Mouse (Mus musculus): ENCODE measurements around the gene Ndufb4. TPM values are rescaled to one million over a fixed set of nuclear protein-coding genes. Genes with fewer than 3 reads are reported as not detected.

Gene Ndufb4
- polyA plus RNA-seq, 1 experiment from 2014 or later: 54.3 TPM

GRCm38 (mm10) chr16:37670666-37671283, 16.5 kb upstream of the Ndufb4 start:
- Histone ChIP-seq H3K9me3 (peaks cover 10% of the 10 kb centered on the region), H3K4me3 (no peak overlapping the region), H3K27ac (no peak overlapping the region), H3K4me1 (replicated peaks) (peaks cover 9% of the 10 kb centered on the region), H3K36me3 (no peaks in the 10 kb centered on the region), H3K27me3 (ENCODE audit: insufficient read depth, poor library complexity, severe bottlenecking) (no peaks in the 10 kb centered on the region)
- DNase-seq (ENCODE audit: low spot score): no peak
- 35% methylated on average over 4 of the region's 4 CpGs for WGBS

GRCm38 (mm10) chr16:37665394-37665935, 11.2 kb upstream of the Ndufb4 start:
- Histone ChIP-seq H3K36me3 (no peaks in the 10 kb centered on the region), H3K9me3 (peaks cover 6% of the 10 kb centered on the region), H3K27me3 (ENCODE audit: insufficient read depth, poor library complexity, severe bottlenecking) (peaks cover 3% of the 10 kb centered on the region; the same call in 1 of the 2 replicates), H3K27ac (no peak overlapping the region), H3K4me1 (replicated peaks) (no peaks in the 10 kb centered on the region), H3K4me3 (no peak overlapping the region)
- DNase-seq (ENCODE audit: low spot score): no peak
- 80% methylated on average over 5 of the region's 5 CpGs for WGBS

- 74% methylated on average over 9 of the region's 9 CpGs for WGBS
- Histone ChIP-seq H3K27ac (no peak overlapping the region; the same call in 1 of the 2 replicates), H3K36me3 (no peaks in the 10 kb centered on the region), H3K9me3 (peaks cover 6% of the 10 kb centered on the region), H3K4me3 (no peak overlapping the region), H3K4me1 (replicated peaks) (no peaks in the 10 kb centered on the region), H3K27me3 (ENCODE audit: insufficient read depth, poor library complexity, severe bottlenecking) (peaks cover 3% of the 10 kb centered on the region; the same call in 1 of the 2 replicates)
- no peak for DNase-seq (ENCODE audit: low spot score)
These were observed 9.6 kb upstream of the Ndufb4 start for GRCm38 (mm10) chr16:37663643-37664459.

GRCm38 (mm10) chr16:37656796-37657195, 2.5 kb upstream of the Ndufb4 start:
- H3K4me3 ChIP-seq: no peak overlapping the region
- 48% methylated on average over 7 of the region's 7 CpGs for WGBS
- no peaks in the 10 kb centered on the region for H3K36me3 ChIP-seq
- no peaks in the 10 kb centered on the region for H3K9me3 ChIP-seq
- H3K27ac ChIP-seq: 0 out of 2 replicates have a peak overlapping the region, but pooled peaks have one; percentile 78
- peak; percentile 38 for DNase-seq (ENCODE audit: low spot score)
- H3K4me1 ChIP-seq (replicated peaks): peaks cover 49% of the 10 kb centered on the region
- peaks cover 9% of the 10 kb centered on the region; the same call in 1 of the 2 replicates for H3K27me3 ChIP-seq (ENCODE audit: insufficient read depth, poor library complexity, severe bottlenecking)

GRCm38 (mm10) chr16:37655756-37656347, 1.6 kb upstream of the Ndufb4 start:
- peak overlapping the region; percentile 78 for H3K27ac ChIP-seq
- 20% methylated on average over 4 of the region's 4 CpGs for WGBS

GRCm38 (mm10) chr16:37654831-37655455, 690 bp upstream of the Ndufb4 start:
- Histone ChIP-seq H3K36me3 (peaks cover 13% of the 10 kb centered on the region), H3K9me3 (no peaks in the 10 kb centered on the region), H3K27ac (peak overlapping the region; percentile 95), H3K27me3 (ENCODE audit: insufficient read depth, poor library complexity, severe bottlenecking) (peaks cover 9% of the 10 kb centered on the region; the same call in 1 of the 2 replicates), H3K4me1 (replicated peaks) (peaks cover 51% of the 10 kb centered on the region), H3K4me3 (peak overlapping the region; percentile 78)
- no peak for DNase-seq (ENCODE audit: low spot score)
- 69% methylated on average over 4 of the region's 4 CpGs for WGBS

More at GRCm38 (mm10) chr16:37655756-37656347, 1.6 kb upstream of the Ndufb4 start:
- no peaks in the 10 kb centered on the region for H3K9me3 ChIP-seq
- 0 out of 2 replicates have a peak overlapping the region, but pooled peaks have one; percentile 21 for H3K4me3 ChIP-seq
- H3K36me3 ChIP-seq: peaks cover 8% of the 10 kb centered on the region
- H3K4me1 ChIP-seq (replicated peaks): peaks cover 51% of the 10 kb centered on the region
- peak; percentile 28 for DNase-seq (ENCODE audit: low spot score)
- H3K27me3 ChIP-seq (ENCODE audit: insufficient read depth, poor library complexity, severe bottlenecking): peaks cover 9% of the 10 kb centered on the region; the same call in 1 of the 2 replicates

- Histone ChIP-seq H3K36me3 (peaks cover 20% of the 10 kb centered on the region), H3K4me3 (peak overlapping the region; percentile 78), H3K9me3 (no peaks in the 10 kb centered on the region), H3K27ac (peak overlapping the region; percentile 95; the same call in 1 of the 2 replicates), H3K27me3 (ENCODE audit: insufficient read depth, poor library complexity, severe bottlenecking) (peaks cover 8% of the 10 kb centered on the region; the same call in 1 of the 2 replicates), H3K4me1 (replicated peaks) (peaks cover 51% of the 10 kb centered on the region)
- DNase-seq (ENCODE audit: low spot score): no peak
- 95% methylated on average over 1 of the region's 1 CpGs for WGBS
These were observed 1.2 kb downstream of the Ndufb4 start for GRCm38 (mm10) chr16:37653058-37653457.

- Histone ChIP-seq H3K9me3 (no peaks in the 10 kb centered on the region), H3K4me3 (peak overlapping the region; percentile 78; the same call in 1 of the 2 replicates), H3K27ac (no peak overlapping the region), H3K4me1 (replicated peaks) (peaks cover 51% of the 10 kb centered on the region), H3K27me3 (ENCODE audit: insufficient read depth, poor library complexity, severe bottlenecking) (peaks cover 4% of the 10 kb centered on the region; the same call in 1 of the 2 replicates), H3K36me3 (peaks cover 24% of the 10 kb centered on the region)
- 86% methylated on average over 5 of the region's 5 CpGs for WGBS
- no peak for DNase-seq (ENCODE audit: low spot score)
These were observed 1.6 kb downstream of the Ndufb4 start for GRCm38 (mm10) chr16:37652654-37653053.

GRCm38 (mm10) chr16:37651467-37651866, 2.8 kb downstream of the Ndufb4 start:
- Histone ChIP-seq H3K4me1 (replicated peaks) (peaks cover 39% of the 10 kb centered on the region), H3K27ac (no peak overlapping the region), H3K4me3 (no peak overlapping the region), H3K36me3 (peaks cover 36% of the 10 kb centered on the region), H3K27me3 (ENCODE audit: insufficient read depth, poor library complexity, severe bottlenecking) (no peaks in the 10 kb centered on the region), H3K9me3 (no peaks in the 10 kb centered on the region)
- WGBS: 90% methylated on average over 5 of the region's 5 CpGs
- DNase-seq (ENCODE audit: low spot score): no peak

- H3K4me1 ChIP-seq (replicated peaks): peaks cover 18% of the 10 kb centered on the region
- DNase-seq (ENCODE audit: low spot score): no peak
These were observed 5.2 kb downstream of the Ndufb4 start for GRCm38 (mm10) chr16:37649068-37649467.

GRCm38 (mm10) chr16:37647936-37648335, 6.3 kb downstream of the Ndufb4 start:
- 92% methylated on average over 8 of the region's 8 CpGs for WGBS
- peaks cover 10% of the 10 kb centered on the region for H3K4me1 ChIP-seq (replicated peaks)
- DNase-seq (ENCODE audit: low spot score): no peak
- no peak overlapping the region for H3K27ac ChIP-seq
- H3K4me3 ChIP-seq: no peak overlapping the region
- peaks cover 58% of the 10 kb centered on the region for H3K36me3 ChIP-seq
- no peaks in the 10 kb centered on the region for H3K9me3 ChIP-seq
- no peaks in the 10 kb centered on the region for H3K27me3 ChIP-seq (ENCODE audit: insufficient read depth, poor library complexity, severe bottlenecking)

More at GRCm38 (mm10) chr16:37649068-37649467, 5.2 kb downstream of the Ndufb4 start:
- WGBS: 89% methylated on average over 5 of the region's 5 CpGs
- Histone ChIP-seq H3K4me3 (no peak overlapping the region), H3K9me3 (no peaks in the 10 kb centered on the region), H3K36me3 (peaks cover 58% of the 10 kb centered on the region), H3K27me3 (ENCODE audit: insufficient read depth, poor library complexity, severe bottlenecking) (no peaks in the 10 kb centered on the region), H3K27ac (no peak overlapping the region)

- peaks cover 58% of the 10 kb centered on the region for H3K36me3 ChIP-seq
- 91% methylated on average over 16 of the region's 16 CpGs for WGBS
- H3K27ac ChIP-seq: no peak overlapping the region
- H3K4me3 ChIP-seq: no peak overlapping the region
- H3K27me3 ChIP-seq (ENCODE audit: insufficient read depth, poor library complexity, severe bottlenecking): no peaks in the 10 kb centered on the region
- 0 out of 2 replicates have a peak, but pooled peaks cover 2% of the 10 kb centered on the region for H3K4me1 ChIP-seq (replicated peaks)
- H3K9me3 ChIP-seq: no peaks in the 10 kb centered on the region
- DNase-seq (ENCODE audit: low spot score): no peak
These were observed 7.2 kb downstream of the Ndufb4 start for GRCm38 (mm10) chr16:37647067-37647466.

All from hindbrain, embryonic 10.5 days (tissue).